Mouse (Mus musculus): Measurements from ENCODE around the gene Eid2b. TPM values are rescaled to one million over a fixed set of nuclear protein-coding genes. Genes with fewer than 3 reads are reported as not detected.

The Eid2b gene
- total and polyA plus RNA-seq, 3 experiments, result 1.6 to 3.8 (median 3.3) TPM

Other genes with a start within 250 kb of the Eid2b start
- 211 and 287 TPM in 2 replicates for gene Psmc4, start 227.6 kb upstream of the Eid2b start, total RNA-seq (2012; rRNA removed)
- 258 and 290 TPM in 2 replicates for gene Psmc4, start 227.6 kb upstream of the Eid2b start, total RNA-seq (2014; rRNA removed)
- gene Psmc4, start 227.6 kb upstream of the Eid2b start, polyA plus RNA-seq (2012; ENCODE audit: insufficient read length, low read depth), result 250 and 272 TPM in 2 replicates
- gene Fcgbp, start 206.5 kb upstream of the Eid2b start, total RNA-seq (2012; rRNA removed), result not detected in 2 replicates
- gene Fcgbp, start 206.5 kb upstream of the Eid2b start, total RNA-seq (2014; rRNA removed), result not detected in 2 replicates
- not detected in 2 replicates for gene Fcgbp, start 206.5 kb upstream of the Eid2b start, polyA plus RNA-seq (2012; ENCODE audit: insufficient read length, low read depth)
- gene 9530053A07Rik, start 148.3 kb upstream of the Eid2b start, total RNA-seq (2012; rRNA removed), result 0.34 and 0.64 TPM in 2 replicates
- gene 9530053A07Rik, start 148.3 kb upstream of the Eid2b start, total RNA-seq (2014; rRNA removed), result 0.05 and 0.07 TPM in 2 replicates
- 0.03 and 0.08 TPM in 2 replicates for gene 9530053A07Rik, start 148.3 kb upstream of the Eid2b start, polyA plus RNA-seq (2012; ENCODE audit: insufficient read length, low read depth)
- 180 and 214 TPM in 2 replicates for gene Fbl, start 108.0 kb upstream of the Eid2b start, total RNA-seq (2012; rRNA removed)
- 140 and 151 TPM in 2 replicates for gene Fbl, start 108.0 kb upstream of the Eid2b start, total RNA-seq (2014; rRNA removed)
- 426 and 516 TPM in 2 replicates for gene Fbl, start 108.0 kb upstream of the Eid2b start, polyA plus RNA-seq (2012; ENCODE audit: insufficient read length, low read depth)
- gene Dyrk1b, start 98.3 kb upstream of the Eid2b start, total RNA-seq (2012; rRNA removed), result 0.47 and 0.67 TPM in 2 replicates
- gene Dyrk1b, start 98.3 kb upstream of the Eid2b start, total RNA-seq (2014; rRNA removed), result 0.26 TPM in 1 of 2 replicates, not detected in the other
- gene Dyrk1b, start 98.3 kb upstream of the Eid2b start, polyA plus RNA-seq (2012; ENCODE audit: insufficient read length, low read depth), result 0.51 and 0.60 TPM in 2 replicates
- not detected in 2 replicates for gene Eid2, start 9.9 kb upstream of the Eid2b start, total RNA-seq (2012; rRNA removed)
- not detected in 2 replicates for gene Eid2, start 9.9 kb upstream of the Eid2b start, total RNA-seq (2014; rRNA removed)
- not detected in 2 replicates for gene Eid2, start 9.9 kb upstream of the Eid2b start, polyA plus RNA-seq (2012; ENCODE audit: insufficient read length, low read depth)
- not detected in 2 replicates for gene Selenov, start 13.4 kb downstream of the Eid2b start, total RNA-seq (2012; rRNA removed)
- gene Selenov, start 13.4 kb downstream of the Eid2b start, total RNA-seq (2014; rRNA removed), result not detected in 2 replicates
- not detected in 2 replicates for gene Selenov, start 13.4 kb downstream of the Eid2b start, polyA plus RNA-seq (2012; ENCODE audit: insufficient read length, low read depth)
- 0.21 TPM in 1 of 2 replicates, not detected in the other for gene Dll3, start 24.5 kb downstream of the Eid2b start, total RNA-seq (2012; rRNA removed)
- 0.11 TPM in 1 of 2 replicates, not detected in the other for gene Dll3, start 24.5 kb downstream of the Eid2b start, total RNA-seq (2014; rRNA removed)
- 0.29 and 0.44 TPM in 2 replicates for gene Dll3, start 24.5 kb downstream of the Eid2b start, polyA plus RNA-seq (2012; ENCODE audit: insufficient read length, low read depth)
- gene Timm50, start 34.3 kb downstream of the Eid2b start, total RNA-seq (2012; rRNA removed), result 126 and 134 TPM in 2 replicates
- 79.4 and 86.3 TPM in 2 replicates for gene Timm50, start 34.3 kb downstream of the Eid2b start, total RNA-seq (2014; rRNA removed)
- gene Timm50, start 34.3 kb downstream of the Eid2b start, polyA plus RNA-seq (2012; ENCODE audit: insufficient read length, low read depth), result 108 and 145 TPM in 2 replicates
- 67.3 and 76.2 TPM in 2 replicates for gene Supt5, start 61.0 kb downstream of the Eid2b start, total RNA-seq (2012; rRNA removed)
- 33.8 and 35.5 TPM in 2 replicates for gene Supt5, start 61.0 kb downstream of the Eid2b start, total RNA-seq (2014; rRNA removed)
- 111 and 118 TPM in 2 replicates for gene Supt5, start 61.0 kb downstream of the Eid2b start, polyA plus RNA-seq (2012; ENCODE audit: insufficient read length, low read depth)
- gene Rps16, start 72.9 kb downstream of the Eid2b start, total RNA-seq (2012; rRNA removed), result 1,915 and 2,040 TPM in 2 replicates
- 42.7 and 66.7 TPM in 2 replicates for gene Rps16, start 72.9 kb downstream of the Eid2b start, total RNA-seq (2014; rRNA removed)
- 1,205 and 1,254 TPM in 2 replicates for gene Rps16, start 72.9 kb downstream of the Eid2b start, polyA plus RNA-seq (2012; ENCODE audit: insufficient read length, low read depth)
- 3.3 and 4.7 TPM in 2 replicates for gene Plekhg2, start 94.9 kb downstream of the Eid2b start, total RNA-seq (2012; rRNA removed)
- gene Plekhg2, start 94.9 kb downstream of the Eid2b start, total RNA-seq (2014; rRNA removed), result 0.39 and 0.43 TPM in 2 replicates
- 5.2 and 5.5 TPM in 2 replicates for gene Plekhg2, start 94.9 kb downstream of the Eid2b start, polyA plus RNA-seq (2012; ENCODE audit: insufficient read length, low read depth)
- 2.8 and 3.5 TPM in 2 replicates for gene Zfp36, start 102.5 kb downstream of the Eid2b start, total RNA-seq (2012; rRNA removed)
- 1.1 and 1.9 TPM in 2 replicates for gene Zfp36, start 102.5 kb downstream of the Eid2b start, total RNA-seq (2014; rRNA removed)
- gene Zfp36, start 102.5 kb downstream of the Eid2b start, polyA plus RNA-seq (2012; ENCODE audit: insufficient read length, low read depth), result 8.9 and 9.9 TPM in 2 replicates
- gene Med29, start 115.0 kb downstream of the Eid2b start, total RNA-seq (2012; rRNA removed), result 23.5 and 27.8 TPM in 2 replicates
- gene Med29, start 115.0 kb downstream of the Eid2b start, total RNA-seq (2014; rRNA removed), result 19.4 and 19.8 TPM in 2 replicates
- gene Med29, start 115.0 kb downstream of the Eid2b start, polyA plus RNA-seq (2012; ENCODE audit: insufficient read length, low read depth), result 25.4 and 26.9 TPM in 2 replicates
- 45.9 and 71.0 TPM in 2 replicates for gene Paf1, start 115.2 kb downstream of the Eid2b start, total RNA-seq (2012; rRNA removed)
- 42.2 and 57.8 TPM in 2 replicates for gene Paf1, start 115.2 kb downstream of the Eid2b start, total RNA-seq (2014; rRNA removed)
- gene Paf1, start 115.2 kb downstream of the Eid2b start, polyA plus RNA-seq (2012; ENCODE audit: insufficient read length, low read depth), result 105 and 151 TPM in 2 replicates
- gene Gmfg, start 159.7 kb downstream of the Eid2b start, total RNA-seq (2012; rRNA removed), result 64.3 and 87.9 TPM in 2 replicates
- 51.6 and 52.3 TPM in 2 replicates for gene Gmfg, start 159.7 kb downstream of the Eid2b start, total RNA-seq (2014; rRNA removed)
- gene Gmfg, start 159.7 kb downstream of the Eid2b start, polyA plus RNA-seq (2012; ENCODE audit: insufficient read length, low read depth), result 45.1 and 45.9 TPM in 2 replicates
- gene Lrfn1, start 174.2 kb downstream of the Eid2b start, total RNA-seq (2012; rRNA removed), result 1.9 and 2.7 TPM in 2 replicates
- gene Lrfn1, start 174.2 kb downstream of the Eid2b start, total RNA-seq (2014; rRNA removed), result 0.31 and 0.67 TPM in 2 replicates
- gene Lrfn1, start 174.2 kb downstream of the Eid2b start, polyA plus RNA-seq (2012; ENCODE audit: insufficient read length, low read depth), result 0.99 and 1.00 TPM in 2 replicates
- gene Ifnl2, start 232.7 kb downstream of the Eid2b start, total RNA-seq (2012; rRNA removed), result not detected in 2 replicates
- not detected in 2 replicates for gene Ifnl2, start 232.7 kb downstream of the Eid2b start, total RNA-seq (2014; rRNA removed)
- not detected in 2 replicates for gene Ifnl2, start 232.7 kb downstream of the Eid2b start, polyA plus RNA-seq (2012; ENCODE audit: insufficient read length, low read depth)
- not detected in 2 replicates for gene Ifnl3, start 245.1 kb downstream of the Eid2b start, total RNA-seq (2012; rRNA removed)
- not detected in 2 replicates for gene Ifnl3, start 245.1 kb downstream of the Eid2b start, total RNA-seq (2014; rRNA removed)
- gene Ifnl3, start 245.1 kb downstream of the Eid2b start, polyA plus RNA-seq (2012; ENCODE audit: insufficient read length, low read depth), result not detected in 2 replicates

Data from CH12.LX (cell line).